Mouse (Mus musculus): ENCODE results near the gene Mcm9. TPM values are rescaled to one million over a fixed set of nuclear protein-coding genes. Genes with fewer than 3 reads are reported as not detected.

Gene Mcm9
- polyA plus RNA-seq, 1 experiment from 2014 or later: 8.0 TPM

- H3K4me2 ChIP-seq (ENCODE audit: low read depth, low read length): no peak overlapping the region
- H3K9me3 ChIP-seq (ENCODE audit: control insufficient read depth, low read length): no peaks in the 10 kb centered on the region
- H3K27me3 ChIP-seq (ENCODE audit: control insufficient read depth, insufficient read depth, low read length): no peaks in the 10 kb centered on the region
- 84% methylated on average over 8 of the region's 8 CpGs for WGBS
- no peak overlapping the region for H3K27ac ChIP-seq (ENCODE audit: low read depth, low read length)
- H3K9ac ChIP-seq (replicated peaks; ENCODE audit: low read depth, low read length): no peak overlapping the region
- peaks cover 11% of the 10 kb centered on the region for H3K36me3 ChIP-seq (ENCODE audit: control insufficient read depth, insufficient read depth, low read length)
- no peaks in the 10 kb centered on the region for H3K4me1 ChIP-seq (ENCODE audit: control insufficient read depth, insufficient read depth, low read length)
- no peak overlapping the region for H3K4me3 ChIP-seq (ENCODE audit: low read depth, low read length)
- no peak for ATAC-seq (ENCODE audit: low read depth)
Measured at GRCm38 (mm10) chr10:53615850-53616616, 14.2 kb downstream of the Mcm9 start.

- no peaks in the 10 kb centered on the region for H3K27me3 ChIP-seq (ENCODE audit: control insufficient read depth, insufficient read depth, low read length)
- no peak for ATAC-seq (ENCODE audit: low read depth)
- H3K4me2 ChIP-seq (ENCODE audit: low read depth, low read length): no peak overlapping the region
- H3K36me3 ChIP-seq (ENCODE audit: control insufficient read depth, insufficient read depth, low read length): peaks cover 20% of the 10 kb centered on the region
- H3K9ac ChIP-seq (replicated peaks; ENCODE audit: low read depth, low read length): no peak overlapping the region
- H3K27ac ChIP-seq (ENCODE audit: low read depth, low read length): no peak overlapping the region
- 95% methylated on average over 1 of the region's 1 CpGs for WGBS
- H3K4me3 ChIP-seq (ENCODE audit: low read depth, low read length): no peak overlapping the region
- no peaks in the 10 kb centered on the region for H3K4me1 ChIP-seq (ENCODE audit: control insufficient read depth, insufficient read depth, low read length)
- H3K9me3 ChIP-seq (ENCODE audit: control insufficient read depth, low read length): no peaks in the 10 kb centered on the region
Measured at GRCm38 (mm10) chr10:53613955-53614354, 16.3 kb downstream of the Mcm9 start.

DNA sequence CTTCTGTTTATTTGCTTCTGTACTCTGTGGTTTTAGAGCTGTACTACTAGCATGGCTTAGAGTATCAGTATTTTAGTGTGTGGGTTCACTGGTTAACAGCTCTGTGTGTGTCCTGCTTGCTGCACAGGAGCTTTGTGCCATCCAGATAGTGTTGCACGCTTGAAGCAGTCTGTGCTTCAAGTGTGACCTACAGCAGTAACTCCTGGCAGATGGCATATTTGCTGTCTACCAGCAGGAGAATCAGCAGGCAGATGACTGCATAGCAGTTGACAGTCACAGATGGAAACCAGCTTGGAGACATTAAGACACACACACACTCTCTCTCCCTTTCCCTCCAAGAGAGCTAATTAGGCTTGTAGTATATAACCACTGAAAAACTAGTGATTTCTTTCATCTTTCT, 18.1 kb downstream of the Mcm9 start:
- 52% methylated on average over 1 of the region's 1 CpGs for WGBS
- Histone ChIP-seq H3K9ac (replicated peaks; ENCODE audit: low read depth, low read length) (no peak overlapping the region), H3K4me2 (ENCODE audit: low read depth, low read length) (no peak overlapping the region), H3K36me3 (ENCODE audit: control insufficient read depth, insufficient read depth, low read length) (peaks cover 33% of the 10 kb centered on the region), H3K4me1 (ENCODE audit: control insufficient read depth, insufficient read depth, low read length) (no peaks in the 10 kb centered on the region), H3K27ac (ENCODE audit: low read depth, low read length) (no peak overlapping the region), H3K4me3 (ENCODE audit: low read depth, low read length) (no peak overlapping the region), H3K9me3 (ENCODE audit: control insufficient read depth, low read length) (no peaks in the 10 kb centered on the region), H3K27me3 (ENCODE audit: control insufficient read depth, insufficient read depth, low read length) (no peaks in the 10 kb centered on the region)
- ATAC-seq (ENCODE audit: low read depth): peak; percentile 55

- Histone ChIP-seq H3K4me2 (ENCODE audit: low read depth, low read length) (no peak overlapping the region), H3K27ac (ENCODE audit: low read depth, low read length) (no peak overlapping the region), H3K4me3 (ENCODE audit: low read depth, low read length) (no peak overlapping the region), H3K27me3 (ENCODE audit: control insufficient read depth, insufficient read depth, low read length) (no peaks in the 10 kb centered on the region), H3K9me3 (ENCODE audit: control insufficient read depth, low read length) (no peaks in the 10 kb centered on the region), H3K36me3 (ENCODE audit: control insufficient read depth, insufficient read depth, low read length) (peaks cover 48% of the 10 kb centered on the region), H3K4me1 (ENCODE audit: control insufficient read depth, insufficient read depth, low read length) (no peaks in the 10 kb centered on the region), H3K9ac (replicated peaks; ENCODE audit: low read depth, low read length) (no peak overlapping the region)
- ATAC-seq (ENCODE audit: low read depth): no peak
- WGBS: 91% methylated on average over 2 of the region's 2 CpGs
Measured at GRCm38 (mm10) chr10:53608274-53608673, 22.0 kb downstream of the Mcm9 start.

GRCm38 (mm10) chr10:53605328-53605727, 24.9 kb downstream of the Mcm9 start:
- Histone ChIP-seq H3K36me3 (ENCODE audit: control insufficient read depth, insufficient read depth, low read length) (peaks cover 38% of the 10 kb centered on the region), H3K9ac (replicated peaks; ENCODE audit: low read depth, low read length) (no peak overlapping the region), H3K4me2 (ENCODE audit: low read depth, low read length) (no peak overlapping the region), H3K27ac (ENCODE audit: low read depth, low read length) (no peak overlapping the region), H3K9me3 (ENCODE audit: control insufficient read depth, low read length) (no peaks in the 10 kb centered on the region), H3K4me3 (ENCODE audit: low read depth, low read length) (no peak overlapping the region), H3K27me3 (ENCODE audit: control insufficient read depth, insufficient read depth, low read length) (no peaks in the 10 kb centered on the region), H3K4me1 (ENCODE audit: control insufficient read depth, insufficient read depth, low read length) (peaks cover 3% of the 10 kb centered on the region; the same call in 1 of the 2 replicates)
- WGBS: 71% methylated on average over 2 of the region's 2 CpGs
- no peak for ATAC-seq (ENCODE audit: low read depth)

DNA sequence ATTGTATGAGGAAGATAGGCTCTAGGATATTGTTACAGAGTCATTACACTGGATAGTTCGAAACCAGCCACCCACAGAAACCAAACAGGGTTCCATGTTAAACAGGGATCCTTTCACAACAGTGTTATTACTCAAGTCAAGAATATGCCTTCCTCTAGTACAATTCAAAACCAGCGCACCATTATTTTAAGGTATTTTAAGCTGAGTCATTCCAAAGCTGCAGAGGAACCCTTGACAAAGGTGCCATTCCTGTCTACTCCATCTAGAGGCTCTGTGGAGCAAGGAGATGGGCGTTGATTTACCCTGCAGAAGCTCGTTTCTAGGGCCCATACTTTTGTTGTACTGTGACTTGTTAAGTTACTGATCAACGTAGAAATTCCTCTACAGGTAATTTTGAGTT, 31.4 kb downstream of the Mcm9 start:
- no peak overlapping the region for H3K4me3 ChIP-seq (ENCODE audit: low read depth, low read length)
- ATAC-seq (ENCODE audit: low read depth): no peak
- H3K4me2 ChIP-seq (ENCODE audit: low read depth, low read length): peak overlapping the region; percentile 19
- H3K27ac ChIP-seq (ENCODE audit: low read depth, low read length): no peak overlapping the region
- no peaks in the 10 kb centered on the region for H3K9me3 ChIP-seq (ENCODE audit: control insufficient read depth, low read length)
- WGBS: 51% methylated on average over 5 of the region's 5 CpGs
- H3K4me1 ChIP-seq (ENCODE audit: control insufficient read depth, insufficient read depth, low read length): peaks cover 21% of the 10 kb centered on the region
- H3K27me3 ChIP-seq (ENCODE audit: control insufficient read depth, insufficient read depth, low read length): no peaks in the 10 kb centered on the region
- H3K9ac ChIP-seq (replicated peaks; ENCODE audit: low read depth, low read length): no peak overlapping the region
- peaks cover 6% of the 10 kb centered on the region for H3K36me3 ChIP-seq (ENCODE audit: control insufficient read depth, insufficient read depth, low read length)

- peak overlapping the region; percentile 74 for H3K4me2 ChIP-seq (ENCODE audit: low read depth, low read length)
- H3K9me3 ChIP-seq (ENCODE audit: control insufficient read depth, low read length): no peaks in the 10 kb centered on the region
- ATAC-seq (ENCODE audit: low read depth): peak; percentile 38
- WGBS: under 1% methylated on average over 73 of the region's 99 CpGs
- no peaks in the 10 kb centered on the region for H3K27me3 ChIP-seq (ENCODE audit: control insufficient read depth, insufficient read depth, low read length)
- peaks cover 21% of the 10 kb centered on the region for H3K4me1 ChIP-seq (ENCODE audit: control insufficient read depth, insufficient read depth, low read length)
- peak overlapping the region; percentile 96 for H3K4me3 ChIP-seq (ENCODE audit: low read depth, low read length)
- H3K27ac ChIP-seq (ENCODE audit: low read depth, low read length): peak overlapping the region; percentile 96
- peaks cover 2% of the 10 kb centered on the region; the same call in 1 of the 2 replicates for H3K36me3 ChIP-seq (ENCODE audit: control insufficient read depth, insufficient read depth, low read length)
- peak overlapping the region; percentile 86 for H3K9ac ChIP-seq (replicated peaks; ENCODE audit: low read depth, low read length)
Measured at GRCm38 (mm10) chr10:53597121-53597881, 32.9 kb downstream of the Mcm9 start.

- H3K36me3 ChIP-seq (ENCODE audit: control insufficient read depth, insufficient read depth, low read length): peaks cover 2% of the 10 kb centered on the region; the same call in 1 of the 2 replicates
- peak within 1 kb of the TSS; percentile 96 for H3K4me3 ChIP-seq (ENCODE audit: low read depth, low read length)
- WGBS: under 1% methylated on average over 49 of the region's 52 CpGs
- peak; percentile 98 for ATAC-seq (ENCODE audit: low read depth)
- H3K9ac ChIP-seq (replicated peaks; ENCODE audit: low read depth, low read length): peak within 1 kb of the TSS; percentile 86
- peak within 1 kb of the TSS; percentile 74 for H3K4me2 ChIP-seq (ENCODE audit: low read depth, low read length)
- peak within 1 kb of the TSS; percentile 96 for H3K27ac ChIP-seq (ENCODE audit: low read depth, low read length)
- no peaks in the 10 kb centered on the region for H3K9me3 ChIP-seq (ENCODE audit: control insufficient read depth, low read length)
- H3K4me1 ChIP-seq (ENCODE audit: control insufficient read depth, insufficient read depth, low read length): peaks cover 21% of the 10 kb centered on the region
- no peaks in the 10 kb centered on the region for H3K27me3 ChIP-seq (ENCODE audit: control insufficient read depth, insufficient read depth, low read length)
Measured at GRCm38 (mm10) chr10:53596677-53597120, 33.5 kb downstream of the Mcm9 start, which contains the start of gene Asf1a. Gene Asf1a, plus strand, starts transcription at chr10:53596757.
